Mouse (Mus musculus): ENCODE results near the gene Inpp4a. TPM values are rescaled to one million over a fixed set of nuclear protein-coding genes. Genes with fewer than 3 reads are reported as not detected.

The Inpp4a gene
- polyA plus RNA-seq, 1 experiment from 2014 or later, result 73.5 TPM

DNA sequence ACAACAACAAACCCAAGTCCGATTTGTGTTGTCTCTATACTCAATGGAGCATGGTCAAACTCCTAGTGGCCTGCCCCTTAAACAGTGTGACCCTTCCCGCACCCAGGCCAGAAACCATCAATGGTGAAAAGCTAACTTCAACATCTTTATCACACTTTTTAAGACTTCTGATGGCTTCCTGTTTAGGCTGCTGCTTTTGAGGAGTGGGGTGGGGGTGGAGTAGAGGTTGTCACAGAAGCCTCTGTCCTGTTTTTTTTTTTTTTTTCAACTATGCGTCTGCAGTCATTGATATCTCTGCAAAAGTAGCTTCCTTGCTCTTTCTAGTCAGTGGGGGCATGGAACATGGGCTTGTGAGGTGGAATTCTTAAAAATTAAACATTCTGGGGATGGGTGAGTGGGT lies 3.1 kb downstream of the Inpp4a start:
- no peaks in the 10 kb centered on the region for H3K9me3 ChIP-seq
- no peaks in the 10 kb centered on the region for H3K36me3 ChIP-seq
- H3K27me3 ChIP-seq, result no peaks in the 10 kb centered on the region
- no peak overlapping the region for H3K9ac ChIP-seq
- no peak for ATAC-seq (ENCODE audit: low FRiP score, low read depth)
- 84% methylated on average over 3 of the region's 3 CpGs for WGBS
- H3K4me1 ChIP-seq (replicated peaks), result peaks cover 33% of the 10 kb centered on the region; the same call in 1 of the 2 replicates
- no peak overlapping the region for H3K4me3 ChIP-seq
- H3K27ac ChIP-seq (replicated peaks), result no peak overlapping the region
- H3K4me2 ChIP-seq, result no peak overlapping the region

DNA sequence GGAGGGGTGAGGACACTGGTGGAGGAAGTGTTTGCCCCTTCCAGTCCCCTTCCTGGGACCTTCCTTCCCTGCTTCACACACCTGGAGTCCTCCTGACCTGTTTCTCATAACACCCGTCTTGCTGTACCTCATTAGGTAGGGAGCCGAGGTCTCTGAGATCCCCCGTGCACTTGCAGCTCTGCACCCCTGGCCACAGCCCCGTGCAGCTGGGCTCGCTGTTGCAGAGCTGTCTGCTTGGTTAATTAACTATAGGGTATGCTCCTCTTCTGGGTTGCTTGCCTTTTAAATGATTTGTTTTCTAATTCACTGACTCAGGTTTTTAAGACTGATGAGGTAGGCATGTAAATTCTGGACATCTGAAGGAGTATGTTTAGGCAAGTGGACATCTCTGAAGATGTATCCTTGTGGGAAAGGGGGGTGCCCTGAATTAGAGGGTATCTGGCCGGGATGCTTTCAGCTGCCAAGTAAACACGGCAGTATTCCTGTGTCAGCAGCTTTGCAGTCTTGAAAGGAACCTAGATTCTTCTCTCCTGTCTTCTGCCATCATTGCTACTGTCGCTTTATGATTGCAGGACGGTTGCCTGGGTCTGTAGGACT lies 6.1 kb downstream of the Inpp4a start:
- Histone ChIP-seq H3K9ac (no peak overlapping the region), H3K4me3 (no peak overlapping the region), H3K27me3 (no peaks in the 10 kb centered on the region), H3K4me1 (replicated peaks) (peaks cover 28% of the 10 kb centered on the region; the same call in 1 of the 2 replicates), H3K36me3 (no peaks in the 10 kb centered on the region), H3K4me2 (no peak overlapping the region), H3K27ac (replicated peaks) (no peak overlapping the region), H3K9me3 (no peaks in the 10 kb centered on the region)
- WGBS, result 67% methylated on average over 9 of the region's 9 CpGs
- ATAC-seq (ENCODE audit: low FRiP score, low read depth), result no peak

DNA sequence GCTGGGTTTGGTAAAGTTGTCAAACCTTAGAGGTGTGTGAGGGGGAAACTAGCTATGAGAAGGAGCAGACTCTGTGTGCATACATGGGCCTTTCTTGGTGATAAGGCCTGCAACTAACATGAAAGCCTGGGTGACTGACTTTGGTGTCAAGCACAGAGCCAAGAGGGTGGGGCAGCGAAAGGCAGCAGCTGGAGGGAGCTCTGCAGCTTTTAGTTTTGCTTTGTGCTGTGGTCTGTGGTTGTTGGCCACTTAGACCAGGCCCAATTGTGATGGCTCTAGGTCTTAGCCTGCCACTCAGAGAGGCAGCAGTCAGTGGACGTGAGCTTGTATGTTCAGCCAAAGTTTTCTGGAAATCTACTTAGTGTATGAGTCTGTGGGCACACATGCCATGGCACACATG lies 7.9 kb downstream of the Inpp4a start:
- WGBS, result 91% methylated on average over 2 of the region's 2 CpGs
- peaks cover 12% of the 10 kb centered on the region; the same call in 1 of the 2 replicates for H3K4me1 ChIP-seq (replicated peaks)
- no peaks in the 10 kb centered on the region for H3K36me3 ChIP-seq
- H3K4me3 ChIP-seq, result no peak overlapping the region
- H3K27me3 ChIP-seq, result no peaks in the 10 kb centered on the region
- H3K27ac ChIP-seq (replicated peaks), result no peak overlapping the region
- no peak overlapping the region for H3K4me2 ChIP-seq
- no peaks in the 10 kb centered on the region for H3K9me3 ChIP-seq
- ATAC-seq (ENCODE audit: low FRiP score, low read depth), result no peak
- no peak overlapping the region for H3K9ac ChIP-seq

DNA sequence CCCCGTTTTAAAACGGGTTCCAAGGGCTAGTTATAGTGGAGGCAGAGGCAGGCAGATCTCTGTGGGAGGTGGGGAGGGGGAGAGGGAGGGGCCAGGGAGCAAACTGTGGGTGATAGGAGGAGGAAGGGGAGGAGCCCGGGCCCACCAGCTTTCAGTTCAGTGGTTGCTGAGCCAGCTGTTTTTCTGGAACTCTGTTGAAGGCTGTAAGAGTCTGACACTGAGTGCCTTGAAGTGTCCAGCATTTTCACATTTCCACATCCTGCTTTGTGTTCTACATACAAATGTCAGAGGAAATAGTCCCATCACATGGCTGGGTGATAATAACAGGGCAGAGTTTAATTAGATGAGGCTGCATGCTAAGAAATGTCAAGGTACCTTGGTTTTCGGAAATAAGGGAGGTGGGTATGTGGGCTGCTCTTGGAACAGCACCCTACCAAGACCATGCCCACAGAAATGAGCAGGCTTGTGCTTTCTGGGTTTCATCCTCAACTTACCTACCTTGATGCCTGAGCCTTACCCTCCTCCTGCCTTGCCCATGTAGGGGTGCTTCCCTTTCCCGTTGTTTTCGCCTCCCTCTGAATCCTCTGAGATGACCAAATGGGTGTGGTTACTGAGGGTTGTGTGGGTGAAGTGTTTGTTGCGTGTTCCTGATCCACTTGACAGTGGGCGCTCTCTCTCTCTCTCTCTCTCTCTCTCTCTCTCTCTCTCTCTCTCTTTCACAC lies 8.5 kb downstream of the Inpp4a start:
- Histone ChIP-seq H3K4me3 (no peak overlapping the region), H3K4me2 (no peak overlapping the region), H3K36me3 (no peaks in the 10 kb centered on the region), H3K9ac (no peak overlapping the region), H3K9me3 (no peaks in the 10 kb centered on the region), H3K4me1 (replicated peaks) (peaks cover 10% of the 10 kb centered on the region; the same call in 1 of the 2 replicates), H3K27ac (replicated peaks) (no peak overlapping the region), H3K27me3 (no peaks in the 10 kb centered on the region)
- ATAC-seq (ENCODE audit: low FRiP score, low read depth), result no peak
- 88% methylated on average over 8 of the region's 8 CpGs for WGBS

DNA sequence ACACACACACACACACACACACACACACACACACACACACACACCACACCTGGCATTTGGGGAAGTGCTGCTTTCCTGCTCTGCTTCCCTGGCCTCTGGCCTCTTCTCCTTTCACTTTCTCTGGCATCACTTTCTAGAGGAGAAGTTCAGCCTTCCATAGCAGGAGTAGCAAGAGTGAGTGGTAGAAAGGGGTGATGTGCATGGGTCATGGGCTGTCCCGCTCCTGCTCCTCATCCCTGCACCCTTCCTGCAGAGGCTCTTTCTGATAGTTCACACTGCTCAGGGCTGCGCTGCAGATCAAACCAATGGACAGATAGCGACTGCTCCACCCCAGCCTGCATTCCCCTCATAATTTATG lies 9.1 kb downstream of the Inpp4a start:
- H3K27ac ChIP-seq (replicated peaks), result no peak overlapping the region
- no peak overlapping the region for H3K4me2 ChIP-seq
- H3K4me1 ChIP-seq (replicated peaks), result peaks cover 7% of the 10 kb centered on the region; the same call in 1 of the 2 replicates
- no peaks in the 10 kb centered on the region for H3K9me3 ChIP-seq
- no peak overlapping the region for H3K4me3 ChIP-seq
- no peaks in the 10 kb centered on the region for H3K27me3 ChIP-seq
- 80% methylated on average over 3 of the region's 3 CpGs for WGBS
- no peak for ATAC-seq (ENCODE audit: low FRiP score, low read depth)
- no peaks in the 10 kb centered on the region for H3K36me3 ChIP-seq
- no peak overlapping the region for H3K9ac ChIP-seq

DNA sequence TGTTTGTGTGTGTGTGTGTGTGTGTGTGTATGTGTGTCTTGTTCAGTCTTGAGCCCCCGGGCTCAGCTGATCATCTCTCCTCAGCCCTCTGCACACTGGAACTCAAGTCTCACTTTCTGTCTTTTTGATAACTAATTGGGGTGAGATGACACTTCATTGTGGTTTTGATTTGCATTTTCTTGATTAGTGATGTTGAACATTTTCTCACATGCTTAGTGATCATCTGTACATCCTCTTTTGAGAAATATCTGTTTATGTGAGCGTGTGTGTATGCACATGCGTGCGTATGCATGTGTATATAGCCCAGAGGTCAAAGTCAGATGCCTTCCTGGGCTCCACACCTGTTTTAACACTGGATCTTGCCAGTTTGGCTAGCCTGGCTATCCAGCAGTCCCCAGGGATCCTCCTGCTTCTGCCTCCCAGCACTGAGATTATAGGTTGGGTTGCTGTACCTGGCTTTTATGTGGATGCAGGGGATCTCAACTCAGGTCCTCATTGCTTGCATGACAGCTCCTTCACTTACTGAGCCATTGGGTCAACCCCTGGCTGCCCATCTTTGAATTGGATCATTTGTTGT lies 10.4 kb downstream of the Inpp4a start:
- Histone ChIP-seq H3K4me3 (no peak overlapping the region), H3K27ac (replicated peaks) (no peak overlapping the region), H3K4me2 (no peak overlapping the region), H3K27me3 (no peaks in the 10 kb centered on the region), H3K36me3 (no peaks in the 10 kb centered on the region), H3K4me1 (replicated peaks) (peaks cover 7% of the 10 kb centered on the region; the same call in 1 of the 2 replicates), H3K9me3 (no peaks in the 10 kb centered on the region), H3K9ac (no peak overlapping the region)
- over 99% methylated on average over 4 of the region's 4 CpGs for WGBS
- ATAC-seq (ENCODE audit: low FRiP score, low read depth), result no peak

DNA sequence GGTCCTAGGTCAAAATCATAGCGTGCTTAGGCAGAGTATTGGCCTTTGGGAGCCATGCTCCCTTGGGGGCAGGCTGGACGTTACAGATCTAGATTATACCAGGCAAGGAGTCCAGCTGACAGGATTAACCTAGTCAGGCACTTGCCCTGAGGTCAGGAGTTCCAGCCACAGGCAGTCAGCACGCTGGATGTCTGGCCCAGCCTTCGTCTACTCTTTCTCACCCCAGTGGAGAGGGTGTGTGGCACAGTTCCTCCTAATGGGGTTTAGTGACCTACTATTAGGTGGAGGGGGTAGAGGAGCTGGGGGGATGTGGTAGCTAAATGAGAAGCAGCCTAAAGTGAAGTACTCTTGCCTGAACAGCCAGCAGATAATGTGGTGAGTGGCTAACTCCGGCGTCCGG lies 14.7 kb downstream of the Inpp4a start:
- WGBS, result 62% methylated on average over 7 of the region's 7 CpGs
- Histone ChIP-seq H3K4me1 (replicated peaks) (peaks cover 8% of the 10 kb centered on the region; the same call in 1 of the 2 replicates), H3K4me2 (no peak overlapping the region), H3K9me3 (no peaks in the 10 kb centered on the region), H3K27me3 (no peaks in the 10 kb centered on the region), H3K36me3 (no peaks in the 10 kb centered on the region), H3K4me3 (no peak overlapping the region), H3K27ac (replicated peaks) (no peak overlapping the region), H3K9ac (no peak overlapping the region)
- no peak for ATAC-seq (ENCODE audit: low FRiP score, low read depth)

DNA sequence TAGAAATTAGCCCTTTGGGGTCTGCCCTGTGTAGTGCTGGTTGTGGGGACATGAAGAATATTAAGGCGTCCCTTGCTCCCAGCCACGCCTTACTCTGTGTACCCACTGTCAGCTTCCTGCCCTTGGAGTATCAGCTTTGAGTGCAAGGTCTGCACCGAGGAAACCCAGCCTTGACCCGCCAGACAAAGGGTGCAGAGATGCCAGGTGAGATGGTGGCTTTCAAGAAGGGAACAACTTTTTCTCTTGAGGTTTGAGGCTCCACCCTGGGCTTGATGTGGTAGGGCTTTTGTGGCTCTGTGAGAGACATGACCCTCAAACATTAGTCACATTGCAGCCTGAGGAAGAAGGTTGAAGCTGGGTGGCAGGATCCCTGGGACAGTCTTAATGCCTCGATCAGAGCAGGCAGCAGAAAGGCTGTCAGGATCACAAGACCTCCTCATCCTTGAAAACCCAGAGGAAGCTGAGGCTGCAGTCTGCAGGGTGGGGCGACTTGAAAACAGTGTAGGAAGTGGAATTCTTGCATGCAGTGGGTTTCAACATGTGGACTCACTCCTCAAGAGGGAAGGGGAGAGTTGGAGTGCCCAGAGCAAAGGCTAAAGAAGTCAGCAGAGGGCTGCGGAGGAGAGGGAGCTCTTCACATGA lies 18.1 kb downstream of the Inpp4a start:
- Histone ChIP-seq H3K27ac (replicated peaks) (no peak overlapping the region), H3K4me2 (no peak overlapping the region), H3K4me1 (replicated peaks) (peaks cover 8% of the 10 kb centered on the region; the same call in 1 of the 2 replicates), H3K36me3 (no peaks in the 10 kb centered on the region), H3K4me3 (no peak overlapping the region), H3K9ac (no peak overlapping the region), H3K9me3 (no peaks in the 10 kb centered on the region), H3K27me3 (no peaks in the 10 kb centered on the region)
- WGBS, result 89% methylated on average over 7 of the region's 7 CpGs
- ATAC-seq (ENCODE audit: low FRiP score, low read depth), result no peak

DNA sequence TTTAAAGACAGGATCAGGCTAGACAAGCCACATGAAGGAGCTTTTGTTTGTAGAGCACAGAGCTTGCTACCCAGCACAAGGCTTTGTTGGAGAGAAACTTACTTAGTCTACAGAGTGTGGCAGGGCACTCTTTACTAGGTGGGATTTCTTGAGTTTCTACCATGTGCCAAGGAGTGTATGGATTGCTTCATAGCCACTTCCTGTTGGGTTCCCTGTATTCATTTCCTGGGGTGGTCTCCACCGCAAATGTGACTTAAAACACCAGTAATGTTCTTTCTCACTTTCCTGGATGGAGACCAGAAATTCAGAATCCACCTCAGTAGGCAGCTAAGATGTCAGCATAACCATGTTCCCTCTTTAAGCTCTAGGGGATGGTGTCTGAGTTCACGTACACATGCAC lies 18.9 kb downstream of the Inpp4a start:
- H3K4me1 ChIP-seq (replicated peaks), result peaks cover 8% of the 10 kb centered on the region; the same call in 1 of the 2 replicates
- H3K4me2 ChIP-seq, result no peak overlapping the region
- H3K27ac ChIP-seq (replicated peaks), result no peak overlapping the region
- no peak overlapping the region for H3K4me3 ChIP-seq
- no peaks in the 10 kb centered on the region for H3K9me3 ChIP-seq
- ATAC-seq (ENCODE audit: low FRiP score, low read depth), result no peak
- H3K9ac ChIP-seq, result no peak overlapping the region
- H3K27me3 ChIP-seq, result no peaks in the 10 kb centered on the region
- 88% methylated on average over 2 of the region's 2 CpGs for WGBS
- no peaks in the 10 kb centered on the region for H3K36me3 ChIP-seq

DNA sequence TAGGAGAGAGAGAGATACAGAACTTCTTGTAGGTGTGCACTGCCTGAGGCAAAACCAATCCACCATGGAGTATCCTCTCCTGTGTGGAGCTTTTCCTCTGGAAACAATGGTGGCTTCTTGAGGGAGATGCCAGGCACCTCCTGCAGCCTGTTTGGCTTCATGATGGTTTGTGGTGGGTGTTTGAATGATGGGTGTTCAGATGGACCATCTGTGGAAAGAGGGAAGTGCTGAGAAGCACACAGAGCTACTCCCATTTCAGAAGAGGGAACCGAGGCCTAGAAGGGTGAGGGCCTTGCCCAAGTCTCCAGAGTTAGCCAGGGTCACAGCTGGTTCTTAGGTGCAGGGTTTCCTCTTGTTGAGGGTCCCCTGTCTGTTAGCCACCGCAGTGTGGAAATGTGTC lies 23.0 kb downstream of the Inpp4a start:
- no peaks in the 10 kb centered on the region; the same call in 1 of the 2 replicates for H3K4me1 ChIP-seq (replicated peaks)
- H3K27me3 ChIP-seq, result no peaks in the 10 kb centered on the region
- H3K9me3 ChIP-seq, result no peaks in the 10 kb centered on the region
- H3K9ac ChIP-seq, result no peak overlapping the region
- 94% methylated on average over 2 of the region's 2 CpGs for WGBS
- H3K4me3 ChIP-seq, result no peak overlapping the region
- no peaks in the 10 kb centered on the region for H3K36me3 ChIP-seq
- ATAC-seq (ENCODE audit: low FRiP score, low read depth), result no peak
- H3K4me2 ChIP-seq, result no peak overlapping the region
- no peak overlapping the region for H3K27ac ChIP-seq (replicated peaks)

DNA sequence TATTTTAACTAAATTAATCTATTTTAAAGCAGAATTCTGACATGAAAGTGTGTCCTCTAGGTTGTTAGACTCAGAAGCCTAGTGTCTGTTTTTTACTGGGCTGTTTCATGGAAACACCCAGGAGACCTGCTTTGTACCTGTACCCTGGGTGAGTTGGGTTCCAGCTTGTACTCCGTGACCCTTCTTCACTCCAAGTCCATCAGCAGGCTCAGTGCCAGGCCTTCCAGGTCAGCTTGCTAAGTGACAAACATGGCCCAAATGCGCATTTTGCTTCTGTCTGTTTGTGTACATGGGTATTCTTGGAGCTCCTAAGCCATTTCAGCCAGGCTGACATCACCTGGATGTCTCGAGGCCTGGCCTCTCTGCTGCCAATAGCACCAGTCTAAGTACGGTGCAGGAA lies 23.5 kb downstream of the Inpp4a start:
- no peak for ATAC-seq (ENCODE audit: low FRiP score, low read depth)
- Histone ChIP-seq H3K4me2 (no peak overlapping the region), H3K36me3 (no peaks in the 10 kb centered on the region), H3K9ac (no peak overlapping the region), H3K4me3 (no peak overlapping the region), H3K27me3 (no peaks in the 10 kb centered on the region), H3K9me3 (no peaks in the 10 kb centered on the region), H3K4me1 (replicated peaks) (no peaks in the 10 kb centered on the region; the same call in 1 of the 2 replicates), H3K27ac (replicated peaks) (no peak overlapping the region)
- WGBS, result 91% methylated on average over 4 of the region's 4 CpGs

DNA sequence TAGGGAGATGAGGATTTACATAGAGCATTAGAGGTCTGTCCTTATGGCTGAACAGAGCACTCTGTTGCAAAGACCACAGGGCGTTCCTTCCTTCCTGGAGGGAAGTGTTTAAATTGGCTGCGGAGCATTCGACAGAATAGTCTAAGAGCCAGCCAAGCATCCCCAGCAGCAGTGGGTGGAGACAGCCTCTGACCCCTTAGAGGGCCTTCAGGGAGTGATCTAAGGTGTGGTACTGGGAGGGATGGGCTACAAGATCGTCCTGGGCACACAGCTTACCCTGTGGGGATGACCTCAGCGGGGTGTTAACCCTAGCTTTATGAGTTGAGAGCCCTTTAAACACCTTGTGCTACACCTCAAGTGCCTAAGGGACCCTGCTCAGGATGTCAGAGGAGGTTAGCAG lies 24.9 kb downstream of the Inpp4a start:
- Histone ChIP-seq H3K9me3 (no peaks in the 10 kb centered on the region), H3K27me3 (no peaks in the 10 kb centered on the region), H3K27ac (replicated peaks) (no peak overlapping the region), H3K9ac (no peak overlapping the region), H3K4me2 (no peak overlapping the region), H3K4me1 (replicated peaks) (no peaks in the 10 kb centered on the region; the same call in 1 of the 2 replicates), H3K36me3 (no peaks in the 10 kb centered on the region), H3K4me3 (no peak overlapping the region)
- WGBS, result 47% methylated on average over 5 of the region's 5 CpGs
- no peak for ATAC-seq (ENCODE audit: low FRiP score, low read depth)

All from hindbrain, embryonic 15.5 days (tissue).